ENCODE assay signal across 32 mouse cellular contexts in genomic region chr8:114790754-114791153, GRCm38 (mm10).
"Had no signal": no experiment of that assay in that cellular context is flagged by ENCODE, and none has a peak within 500 bp of the region (broad histone marks: within the 10 kb centered on the region; RNA-seq: fewer than 3 reads in every experiment).

No protein-coding gene starts in this region.

- H3K36me3 ChIP-seq: heart, embryonic 10.5 days; heart, embryonic 12.5 days; heart, embryonic 13.5 days; heart, embryonic 15.5 days; hindbrain, embryonic 10.5 days; hindbrain, embryonic 12.5 days; hindbrain, embryonic 13.5 days; hindbrain, embryonic 15.5 days; intestine, embryonic 15.5 days had no signal

- H3K4me2 ChIP-seq: heart, embryonic 11.5 days; heart, embryonic 12.5 days; heart, embryonic 13.5 days; heart, embryonic 15.5 days; hindbrain, embryonic 12.5 days; hindbrain, embryonic 13.5 days; hindbrain, embryonic 14.5 days; hindbrain, embryonic 15.5 days; intestine, embryonic 15.5 days had no signal

- H3K9ac ChIP-seq: heart, embryonic 12.5 days; heart, embryonic 13.5 days; heart, embryonic 15.5 days; hindbrain, embryonic 12.5 days; hindbrain, embryonic 13.5 days; hindbrain, embryonic 14.5 days; hindbrain, embryonic 15.5 days; intestine, embryonic 15.5 days had no signal

- H3K4me3 ChIP-seq: heart, adult 2 months; heart, embryonic 10.5 days; heart, embryonic 12.5 days; heart, embryonic 13.5 days; heart, embryonic 15.5 days; hindbrain, embryonic 10.5 days; hindbrain, embryonic 12.5 days; hindbrain, embryonic 13.5 days; hindbrain, embryonic 15.5 days; intestine, embryonic 15.5 days; layer of hippocampus, adult 2 months; left cerebral cortex, adult 2 months had no signal

- H3K4me1 ChIP-seq: heart, embryonic 10.5 days; heart, embryonic 12.5 days; hindbrain, embryonic 12.5 days; hindbrain, embryonic 13.5 days; intestine, embryonic 15.5 days had no signal

- DNase-seq: heart, adult 18-20 months; heart, adult 2 months; heart, postnatal 10 days; heart, postnatal 14 days; heart, postnatal 36 days; heart, postnatal 4 days; kidney, adult 11 months; kidney, adult 18-20 months; kidney, adult 2 months; kidney, adult 9 months; kidney, postnatal 14 days; kidney, postnatal 36 days; kidney, postnatal 4 days; layer of hippocampus, adult 9-11 months; layer of hippocampus, postnatal 36 days had no signal

- H3K27ac ChIP-seq: heart, adult 2 months; heart, embryonic 10.5 days; heart, embryonic 13.5 days; heart, embryonic 15.5 days; hindbrain, embryonic 10.5 days; hindbrain, embryonic 12.5 days; hindbrain, embryonic 13.5 days; hindbrain, embryonic 14.5 days; hindbrain, embryonic 15.5 days; hindbrain, postnatal 0 days; intestine, embryonic 15.5 days; layer of hippocampus, adult 2 months; left cerebral cortex, adult 2 months had no signal

- H3K9me3 ChIP-seq: heart, embryonic 10.5 days; heart, embryonic 12.5 days; heart, embryonic 13.5 days; heart, embryonic 15.5 days; hindbrain, embryonic 12.5 days; hindbrain, embryonic 13.5 days; hindbrain, embryonic 15.5 days; intestine, embryonic 15.5 days had no signal

- ATAC-seq: hindbrain, embryonic 16.5 days; hindbrain, postnatal 0 days; intestine, embryonic 15.5 days; intestine, embryonic 16.5 days; intestine, postnatal 0 days had no signal

- H3K27me3 ChIP-seq: heart, embryonic 12.5 days; heart, embryonic 13.5 days; heart, embryonic 15.5 days; hindbrain, embryonic 12.5 days; hindbrain, embryonic 13.5 days; hindbrain, embryonic 15.5 days; intestine, embryonic 15.5 days had no signal
